Mouse (Mus musculus) heart, postnatal 0 days (tissue): ENCODE results near the gene Gm11937.

Source experiments
- CTCF ChIP-seq: IDR thresholded peaks from 2 replicates; pipeline ENCODE4 v1.5.1; 2016; ENCODE audit warnings: antibody characterized with exemption, control low read depth, low read depth
- EP300 ChIP-seq: IDR thresholded peaks from 2 replicates; pipeline ENCODE4 v1.6.1; 2016; ENCODE audit warnings: antibody characterized with exemption, low read depth

DNA sequence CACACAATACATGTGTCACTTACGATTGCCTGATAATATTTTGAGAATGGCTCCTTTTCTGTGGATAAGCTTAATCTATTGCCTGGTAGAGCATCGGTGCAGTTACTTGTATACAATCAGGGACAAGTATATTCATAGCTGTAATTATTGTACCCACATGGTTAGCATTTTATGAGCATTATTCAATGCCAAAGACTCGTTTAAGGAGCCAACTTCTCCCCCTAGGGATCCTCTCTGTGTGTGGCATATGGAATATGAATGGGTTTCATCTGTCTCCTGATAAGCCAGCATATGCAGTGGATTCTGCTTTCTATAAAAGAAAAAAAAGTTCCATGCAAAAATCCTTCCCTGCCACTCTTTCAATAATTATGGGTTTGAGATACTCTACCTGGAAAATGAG, 34.4 kb upstream of the Gm11937 start:
- TF ChIP-seq CTCF (no peak), EP300 (no peak)
